Mouse (Mus musculus): ENCODE data around the gene Man2c1. TPM values are rescaled to one million over a fixed set of nuclear protein-coding genes. Genes with fewer than 3 reads are reported as not detected.

The Man2c1 gene
- 10 to 100 TPM; 50.7 to 55.5 TPM for total RNA-seq (2021)

- intact Hi-C loops (cut with DNase I): loop anchor here (1.0 to 2.0 kb wide), 5 partner anchors 54 to 240 kb away; partner anchors contain the start of genes Snupn and Snx33
- peak; percentile 94 to 95 for DNase-seq
Observed at GRCm38 (mm10) chr9:57130577-57131433, at the start of gene Man2c1. Man2c1 (plus strand) TSS chr9:57130690.

DNA sequence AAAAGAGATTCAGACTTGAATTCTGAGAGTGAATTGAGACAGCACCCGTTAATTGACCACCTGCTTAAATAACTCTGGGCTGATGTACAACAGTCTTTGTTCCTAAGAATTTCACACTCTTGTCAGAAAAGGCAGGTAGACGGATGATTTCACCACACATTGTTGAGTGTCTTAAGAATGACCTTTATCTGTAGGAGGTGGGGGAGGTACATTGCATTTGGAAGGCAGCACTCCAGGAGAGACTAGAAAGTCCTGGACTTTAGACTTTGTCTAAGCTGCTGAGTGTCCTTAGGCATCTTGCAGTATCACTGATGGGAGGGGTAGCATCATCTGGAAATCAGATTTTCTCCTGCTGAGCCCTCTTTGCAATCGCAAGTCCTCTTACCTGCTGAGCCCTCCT, 48.3 kb upstream of the Man2c1 start:
- intact Hi-C loops (cut with DNase I): no loop called here
- DNase-seq: no peak

DNA sequence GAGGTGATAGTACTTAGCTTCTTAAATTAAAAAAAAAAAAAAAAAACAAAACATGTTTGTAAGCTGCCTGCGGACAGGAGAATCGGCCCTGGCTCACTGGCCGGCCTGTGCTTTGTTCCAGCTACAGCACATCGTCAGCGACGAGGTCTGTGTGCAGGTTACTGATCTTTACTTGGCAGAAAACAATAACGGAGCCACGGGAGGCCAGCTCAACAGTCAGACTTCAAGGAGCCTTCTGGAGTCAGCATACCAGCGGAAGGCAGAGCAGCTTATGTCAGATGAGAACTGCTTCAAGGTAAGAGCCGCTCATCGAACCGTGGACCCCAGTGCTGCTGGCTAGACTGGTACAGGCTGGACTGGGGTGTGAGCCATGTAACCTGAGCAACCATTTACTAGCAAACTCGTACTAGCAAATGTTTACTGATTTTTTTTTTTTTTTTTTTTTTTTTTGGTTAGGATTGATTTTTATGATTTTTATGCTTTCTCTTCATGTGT, 13.2 kb upstream of the Man2c1 start:
- no peak for DNase-seq
- intact Hi-C loops (cut with DNase I): no loop called here

GRCm38 (mm10) chr9:57129641-57130040, 849 bp upstream of the Man2c1 start:
- DNase-seq: no peak
- intact Hi-C loops (cut with DNase I): loop anchor here (2.0 kb wide), 3 partner anchors 53 to 201 kb away; partner anchors contain the start of genes Snupn and Snx33

DNA sequence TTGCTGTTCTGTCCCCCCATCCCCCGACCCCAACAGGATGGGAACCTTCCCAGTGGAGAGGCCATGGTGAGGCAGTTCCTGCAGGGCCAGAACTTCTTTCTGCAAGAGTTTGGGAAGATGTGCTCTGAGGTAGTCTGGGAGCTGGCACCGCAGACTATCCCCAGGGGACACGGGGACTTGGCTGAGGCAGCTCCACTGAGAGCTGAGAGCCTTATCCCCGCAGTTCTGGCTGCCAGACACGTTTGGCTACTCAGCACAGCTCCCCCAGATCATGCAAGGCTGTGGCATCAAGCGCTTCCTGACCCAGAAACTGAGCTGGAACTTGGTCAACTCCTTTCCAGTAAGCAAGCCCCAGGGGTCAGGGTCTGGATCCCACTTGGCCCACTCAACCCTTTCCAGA, 6.8 kb downstream of the Man2c1 start:
- intact Hi-C loops (cut with DNase I): no loop called here
- DNase-seq: no peak

- intact Hi-C loops (cut with DNase I): no loop called here
- DNase-seq: no peak
Observed at GRCm38 (mm10) chr9:57137777-57138176, 7.3 kb downstream of the Man2c1 start.

GRCm38 (mm10) chr9:57138507-57138906, 8.0 kb downstream of the Man2c1 start:
- DNase-seq: no peak
- intact Hi-C loops (cut with DNase I): no loop called here

- intact Hi-C loops (cut with DNase I): no loop called here
- DNase-seq: no peak
Observed at GRCm38 (mm10) chr9:57139110-57139509, 8.6 kb downstream of the Man2c1 start.

- intact Hi-C loops (cut with DNase I): no loop called here
- no peak for DNase-seq
Observed at GRCm38 (mm10) chr9:57139571-57139970, 9.1 kb downstream of the Man2c1 start.

GRCm38 (mm10) chr9:57141417-57142353, 11.2 kb downstream of the Man2c1 start:
- no peak for DNase-seq
- intact Hi-C loops (cut with DNase I): loop anchor here (10.0 kb wide), 1 partner anchor 623 kb away; the partner anchor contains the start of gene Clk3

- no peak for DNase-seq
- intact Hi-C loops (cut with DNase I): loop anchor here (10.0 kb wide), 1 partner anchor 622 kb away; the partner anchor contains the start of gene Clk3
Observed at GRCm38 (mm10) chr9:57143212-57143611, 12.7 kb downstream of the Man2c1 start.

- DNase-seq: no peak
- intact Hi-C loops (cut with DNase I): loop anchor here (5.0 to 10.0 kb wide), 2 partner anchors 297 to 620 kb away; partner anchors contain the start of genes Clk3 and Ppcdc
Observed at GRCm38 (mm10) chr9:57144830-57145229, 14.3 kb downstream of the Man2c1 start.

DNA sequence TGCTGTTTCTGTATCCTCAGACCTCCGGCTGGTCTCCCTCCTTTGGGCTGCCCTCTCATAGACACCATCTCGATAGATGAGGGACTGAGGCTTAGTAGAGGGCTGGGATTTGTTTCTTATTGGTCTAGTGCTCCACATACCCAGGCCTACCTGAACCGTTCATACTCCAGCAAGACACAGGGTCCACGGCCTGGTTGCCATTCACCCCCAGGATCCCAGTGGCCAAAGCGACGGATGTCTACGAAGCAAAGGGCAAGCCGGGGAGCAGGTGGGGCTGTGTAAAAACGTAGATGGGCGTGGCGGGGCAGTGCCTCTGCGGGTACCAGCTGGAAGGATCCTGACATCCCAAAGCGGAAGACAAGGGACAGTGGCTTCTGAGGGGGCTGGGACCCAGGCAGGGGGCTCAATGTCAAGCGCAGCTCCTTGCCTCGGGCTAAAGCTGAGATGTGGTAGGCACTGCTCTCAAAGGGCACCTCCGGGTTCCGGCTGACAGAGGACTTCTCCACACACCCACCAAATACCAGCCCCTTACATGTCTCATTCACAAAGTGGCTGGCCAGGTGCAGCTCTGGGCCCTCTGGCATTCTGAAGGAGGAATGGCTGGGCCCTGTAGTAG, 16.1 kb downstream of the Man2c1 start:
- no peak for DNase-seq
- intact Hi-C loops (cut with DNase I): loop anchor here (5.0 to 10.0 kb wide), 2 partner anchors 296 to 618 kb away; partner anchors contain the start of genes Clk3 and Ppcdc

- intact Hi-C loops (cut with DNase I): loop anchor here (5.0 to 10.0 kb wide), 2 partner anchors 295 to 617 kb away; partner anchors contain the start of genes Clk3 and Ppcdc
- peak in 1 of 2 experiments; percentile 43 for DNase-seq
Observed at GRCm38 (mm10) chr9:57147205-57148143, 17.0 kb downstream of the Man2c1 start.

DNA sequence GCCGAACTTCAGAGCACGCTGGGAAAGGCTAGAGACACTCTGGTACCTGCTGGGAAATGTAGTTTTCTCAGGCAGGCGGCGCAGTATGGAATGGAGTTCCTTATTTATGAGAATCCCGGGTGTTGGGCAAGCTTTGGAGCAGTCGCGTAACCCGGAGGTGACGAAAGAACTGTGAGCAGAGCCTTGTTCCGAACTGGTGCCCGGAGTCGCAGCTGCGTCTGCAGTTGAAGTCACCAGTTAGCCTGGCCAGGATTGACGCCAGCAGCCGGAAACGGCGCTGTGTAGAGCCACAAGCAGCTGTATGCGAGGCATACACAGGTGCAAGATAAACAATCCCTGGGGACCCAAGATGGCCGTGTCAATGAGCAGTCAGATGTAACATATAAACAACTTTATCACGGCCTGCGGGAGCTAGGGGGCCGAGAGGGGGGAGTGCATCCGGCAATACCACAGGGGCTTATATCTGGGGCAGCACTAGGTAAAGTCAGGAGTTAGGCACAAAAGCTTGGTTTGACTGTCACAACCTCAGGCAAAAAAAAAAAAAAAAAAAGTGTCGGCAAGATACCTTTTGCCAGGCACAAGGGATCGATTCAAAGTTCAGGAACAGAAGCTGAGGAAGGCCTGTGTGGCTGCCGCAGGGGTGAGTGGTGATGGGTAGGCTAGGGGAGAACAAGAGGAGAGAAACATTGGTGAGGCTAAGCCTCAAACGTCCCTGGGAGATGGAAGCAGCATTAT, 17.8 kb downstream of the Man2c1 start, which contains the start of gene Neil1:
Gene Neil1 (minus strand): TSS at position 162 of the 735 bp plus-strand sequence.
- DNase-seq: peak; percentile 89 to 91
- intact Hi-C loops (cut with DNase I): loop anchor here (5.0 to 10.0 kb wide), 2 partner anchors 294 to 616 kb away; partner anchors contain the start of genes Clk3 and Ppcdc

DNA sequence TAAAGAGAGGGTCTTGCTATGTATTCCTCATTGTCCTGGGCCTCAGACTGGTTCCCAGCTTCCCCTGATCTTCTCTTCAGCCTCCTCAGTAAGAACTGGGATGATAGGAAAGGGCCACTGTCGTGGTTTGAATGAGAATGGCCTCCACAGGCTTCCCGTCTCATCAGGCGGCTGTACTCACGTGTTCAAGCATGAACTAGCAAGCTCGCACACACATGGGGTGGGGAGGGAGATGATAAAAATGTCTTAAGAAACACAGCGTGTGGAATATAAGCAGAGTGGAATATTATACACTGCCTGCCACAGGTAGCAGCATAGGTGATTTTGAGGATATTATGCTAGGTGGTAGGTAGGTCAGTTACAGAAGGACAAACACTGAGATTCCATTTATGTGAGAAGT, 18.5 kb downstream of the Man2c1 start:
- intact Hi-C loops (cut with DNase I): loop anchor here (5.0 to 10.0 kb wide), 2 partner anchors 293 to 616 kb away; partner anchors contain the start of genes Clk3 and Ppcdc
- no peak for DNase-seq

- intact Hi-C loops (cut with DNase I): no loop called here
Observed at GRCm38 (mm10) chr9:57150192-57150591, 19.7 kb downstream of the Man2c1 start.

DNA sequence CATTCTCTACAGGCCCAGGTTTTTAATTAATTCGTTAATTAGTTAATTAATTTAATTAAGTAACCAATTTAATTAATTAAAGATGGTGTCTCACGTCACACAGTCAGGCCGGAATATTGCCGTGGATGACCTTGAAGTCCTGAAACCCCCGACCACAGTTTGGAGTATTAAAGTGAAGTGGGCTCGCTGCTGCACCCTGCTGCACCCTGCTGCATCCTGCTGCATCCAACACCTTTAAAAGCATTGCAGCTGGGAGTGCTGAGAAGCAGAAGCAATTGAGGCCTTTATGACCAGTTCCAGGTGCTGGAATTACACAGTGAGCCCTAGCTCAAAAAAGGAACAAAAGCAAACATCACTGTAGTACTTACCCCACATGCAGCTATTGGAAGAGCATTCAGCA, 21.8 kb downstream of the Man2c1 start:
- intact Hi-C loops (cut with DNase I): no loop called here

More at GRCm38 (mm10) chr9:57150192-57150591, 19.7 kb downstream of the Man2c1 start:
- DNase-seq: no peak

More for the DNA sequence above, 21.8 kb downstream of the Man2c1 start:
- no peak for DNase-seq
